Mouse (Mus musculus) CH12.LX (cell line): Measurements from ENCODE around the gene Tnfrsf4.

Experiments used
- CTCF ChIP-seq, 2 experiments: IDR thresholded peaks in 1 of 2; conservative IDR thresholded peaks in 1 of 2; 2 replicates each; pipeline ENCODE4 v1.5.1; 2011 to 2012; ENCODE audit warnings: low read depth in 2 of 2, low read length in 2 of 2, improper control_type of control experiment in 1 of 2, inconsistent platforms in 1 of 2, mild to moderate bottlenecking in 1 of 2, moderate library complexity in 1 of 2
- NELFE ChIP-seq: IDR thresholded peaks from 2 replicates; pipeline ENCODE4 v1.6.1; 2011; ENCODE audit warnings: low read depth, low read length, improper control_type of control experiment
- SMC3 ChIP-seq: IDR thresholded peaks from 2 replicates; pipeline ENCODE4 v1.6.1; 2011; ENCODE audit warnings: low read depth, low read length, improper control_type of control experiment
- USF1 ChIP-seq: IDR thresholded peaks from 2 replicates; pipeline ENCODE4 v1.6.1; 2014; ENCODE audit warnings: low read depth, mild to moderate bottlenecking, inconsistent platforms, low read length, improper control_type of control experiment

DNA sequence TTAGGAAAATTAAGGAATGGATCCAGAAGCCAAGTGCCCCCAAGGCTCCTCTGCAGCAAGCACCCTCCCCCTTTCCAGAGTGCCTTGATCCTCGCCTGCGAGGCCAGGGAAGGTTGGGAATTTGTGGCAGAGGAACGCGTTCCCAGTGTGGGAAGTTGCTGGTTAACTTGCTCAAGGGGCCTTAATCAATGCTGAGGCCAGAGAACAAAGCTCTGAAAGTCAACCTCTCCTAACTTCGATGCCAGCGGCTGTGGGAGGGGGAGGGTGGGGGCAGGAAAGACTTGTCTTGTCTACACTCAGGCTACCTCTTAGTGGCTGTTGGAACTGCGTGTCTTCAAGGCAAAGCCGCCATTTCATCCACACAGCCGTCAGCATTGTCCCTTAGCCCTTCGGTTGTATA lies 44.1 kb downstream of the Tnfrsf4 start:
- no peak for TF ChIP-seq USF1
- TF ChIP-seq SMC3: no peak
- no peak for TF ChIP-seq CTCF (conservative IDR thresholded peaks at IDR 0.05 in 1 of 2, IDR thresholded peaks at IDR 0.05 in 1 of 2; ENCODE audit: low read depth in 2 of 2, low read length in 2 of 2)
- no peak for TF ChIP-seq NELFE
